Mouse (Mus musculus): ENCODE results near the gene Cnnm3.

DNA sequence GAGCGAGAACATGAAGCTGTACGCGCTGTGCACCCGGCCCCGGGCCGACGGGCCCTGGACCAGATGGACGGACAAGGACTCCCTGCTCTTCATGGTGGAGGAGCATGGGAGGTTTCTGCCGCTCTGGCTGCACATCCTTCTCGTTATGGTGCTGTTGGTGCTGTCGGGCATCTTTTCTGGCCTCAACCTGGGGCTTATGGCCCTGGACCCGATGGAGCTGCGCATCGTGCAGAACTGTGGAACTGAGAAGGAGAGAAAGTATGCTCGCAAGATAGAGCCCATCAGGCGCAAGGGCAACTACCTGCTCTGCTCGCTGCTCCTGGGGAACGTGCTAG lies 39.6 kb upstream of the Cnnm3 start:
- TF ChIP-seq POLR2A (IDR thresholded peaks at IDR 0.05; ENCODE audit: insufficient read depth, low read depth, low read length) = no peak
- no peak for TF ChIP-seq CTCF (IDR thresholded peaks at IDR 0.05)
- TF ChIP-seq EP300 (IDR thresholded peaks at IDR 0.05; ENCODE audit: insufficient read depth, low read depth, low read length) = no peak
